ENCODE assay signal across 7 mouse cellular contexts in genomic region chr3:84654900-84655784, GRCm38 (mm10). TPM values are rescaled to one million over a fixed set of nuclear protein-coding genes. Genes with fewer than 3 reads are reported as not detected.
DNase-seq lines count a peak whose midpoint lies in the region; ATAC-seq lines count a peak whose summit lies in the region.

No protein-coding gene starts in this region.

- no peak overlapping the region for H3K27ac ChIP-seq in neural tube, embryonic 12.5 days
- H3K27ac ChIP-seq in forebrain, embryonic 14.5 days (ENCODE audit: low read depth, low read length): no peak overlapping the region
- no peak overlapping the region for H3K27ac ChIP-seq in liver, embryonic 12.5 days
- peak overlapping the region; percentile 33; the same call in 1 of the 2 replicates for H3K27ac ChIP-seq in stomach, embryonic 15.5 days

- ATAC-seq in neural tube, embryonic 12.5 days (ENCODE audit: low FRiP score, low read depth): no peak
- ATAC-seq in forebrain, embryonic 14.5 days: peak; percentile 54; the same call in 1 of the 2 replicates
- no peak for ATAC-seq in liver, embryonic 12.5 days
- ATAC-seq in stomach, embryonic 15.5 days (ENCODE audit: insufficient read depth, low FRiP score, low read depth): 0 out of 2 replicates have a peak, but pooled peaks have one; percentile 21

- H3K4me1 ChIP-seq in neural tube, embryonic 12.5 days: peaks cover 15% of the 10 kb centered on the region
- peaks cover 16% of the 10 kb centered on the region for H3K4me1 ChIP-seq in forebrain, embryonic 14.5 days (ENCODE audit: control insufficient read depth, insufficient read depth, low read length)
- H3K4me1 ChIP-seq in liver, embryonic 12.5 days: peaks cover 28% of the 10 kb centered on the region
- peaks cover 22% of the 10 kb centered on the region for H3K4me1 ChIP-seq in stomach, embryonic 15.5 days

- no peaks in the 10 kb centered on the region for H3K9me3 ChIP-seq in neural tube, embryonic 12.5 days
- no peaks in the 10 kb centered on the region for H3K9me3 ChIP-seq in forebrain, embryonic 14.5 days (replicated peaks; ENCODE audit: control insufficient read depth, low read length)
- H3K9me3 ChIP-seq in liver, embryonic 12.5 days (replicated peaks): 0 out of 2 replicates have a peak, but pooled peaks cover 3% of the 10 kb centered on the region
- H3K9me3 ChIP-seq in stomach, embryonic 15.5 days: no peaks in the 10 kb centered on the region

- no peaks in the 10 kb centered on the region for H3K36me3 ChIP-seq in neural tube, embryonic 12.5 days
- H3K36me3 ChIP-seq in forebrain, embryonic 14.5 days (ENCODE audit: control insufficient read depth, insufficient read depth, low read length): no peaks in the 10 kb centered on the region
- no peaks in the 10 kb centered on the region for H3K36me3 ChIP-seq in liver, embryonic 12.5 days
- no peaks in the 10 kb centered on the region for H3K36me3 ChIP-seq in stomach, embryonic 15.5 days

- H3K9ac ChIP-seq in neural tube, embryonic 12.5 days: no peak overlapping the region
- 0 out of 2 replicates have a peak overlapping the region, but pooled peaks have one; percentile 41 for H3K9ac ChIP-seq in forebrain, embryonic 14.5 days (ENCODE audit: low read length)
- H3K9ac ChIP-seq in liver, embryonic 12.5 days: 0 out of 2 replicates have a peak overlapping the region, but pooled peaks have one; percentile 56
- no peak overlapping the region for H3K9ac ChIP-seq in stomach, embryonic 15.5 days

- 29% methylated on average over 16 of the region's 16 CpGs for WGBS in neural tube, embryonic 12.5 days
- WGBS in forebrain, embryonic 14.5 days: 13% methylated on average over 16 of the region's 16 CpGs
- WGBS in liver, embryonic 12.5 days (ENCODE audit: insufficient replicate concordance): 37% methylated on average over 16 of the region's 16 CpGs
- WGBS in stomach, embryonic 15.5 days: 24% methylated on average over 16 of the region's 16 CpGs

- no peaks in the 10 kb centered on the region for H3K27me3 ChIP-seq in neural tube, embryonic 12.5 days (replicated peaks)
- no peaks in the 10 kb centered on the region for H3K27me3 ChIP-seq in forebrain, embryonic 14.5 days (replicated peaks; ENCODE audit: control insufficient read depth, insufficient read depth, low read length)
- peaks cover 6% of the 10 kb centered on the region; the same call in 1 of the 2 replicates for H3K27me3 ChIP-seq in liver, embryonic 12.5 days (replicated peaks)
- H3K27me3 ChIP-seq in stomach, embryonic 15.5 days (replicated peaks): no peaks in the 10 kb centered on the region

- no peak overlapping the region for H3K4me3 ChIP-seq in neural tube, embryonic 12.5 days
- no peak overlapping the region for H3K4me3 ChIP-seq in forebrain, embryonic 14.5 days (ENCODE audit: low read depth, low read length)
- H3K4me3 ChIP-seq in liver, embryonic 12.5 days: 0 out of 2 replicates have a peak overlapping the region, but pooled peaks have one; percentile 49
- 0 out of 2 replicates have a peak overlapping the region, but pooled peaks have one; percentile 12 for H3K4me3 ChIP-seq in stomach, embryonic 15.5 days (replicated peaks)

- DNase-seq in neural tube, embryonic 10.5 days (ENCODE audit: extremely low spot score, low spot score): no peak
- DNase-seq in forebrain, embryonic 14.5 days (ENCODE audit: low spot score): peak; percentile 31
- DNase-seq in adrenal gland, postnatal 10 days: no peak
- DNase-seq in right cerebral cortex, adult 18-20 months: no peak

- H3K4me2 ChIP-seq in neural tube, embryonic 12.5 days (replicated peaks): peak overlapping the region; percentile 49
- H3K4me2 ChIP-seq in forebrain, embryonic 14.5 days (ENCODE audit: low read length): peak overlapping the region; percentile 23
- peak overlapping the region; percentile 71 for H3K4me2 ChIP-seq in liver, embryonic 12.5 days
- H3K4me2 ChIP-seq in stomach, embryonic 15.5 days: peak overlapping the region; percentile 51

RNA-seq across cellular contexts. Expression of gene Tmem154, which starts 10.8 kb away (rescaled TPM):
- 0.57 and 1.1 TPM in 2 replicates for polyA plus RNA-seq in neural tube, embryonic 12.5 days (2016; fragmentation: Nextera tagmentation; extraction: Ambion mirVana)
- 0.95 and 0.96 TPM in 2 replicates for polyA plus RNA-seq in forebrain, embryonic 14.5 days (2014; fragmentation: Nextera tagmentation; extraction: Ambion mirVana)
- polyA plus RNA-seq in liver, embryonic 12.5 days (2016; fragmentation: Nextera tagmentation; extraction: Ambion mirVana): 0.55 and 0.81 TPM in 2 replicates
- polyA plus RNA-seq in stomach, embryonic 15.5 days (2015; fragmentation: Nextera tagmentation; extraction: Ambion mirVana): 4.5 and 7.6 TPM in 2 replicates
- total RNA-seq in adrenal gland, postnatal 10 days (2021): 1 to 10 TPM; 2.7 to 5.8 TPM

Comparison
In these comparisons a context has a peak if more than half of its experiments do, and no peak if none do; other contexts are left out.
1. ATAC-seq: peak in forebrain, embryonic 14.5 days (single experiment) and stomach, embryonic 15.5 days (single experiment); none in neural tube, embryonic 12.5 days (single experiment) and liver, embryonic 12.5 days (single experiment).
2. H3K4me3 ChIP-seq: peak in liver, embryonic 12.5 days (single experiment) and stomach, embryonic 15.5 days (single experiment); none in neural tube, embryonic 12.5 days (single experiment) and forebrain, embryonic 14.5 days (single experiment).
3. H3K9ac ChIP-seq: peak in forebrain, embryonic 14.5 days (single experiment) and liver, embryonic 12.5 days (single experiment); none in neural tube, embryonic 12.5 days (single experiment) and stomach, embryonic 15.5 days (single experiment).
4. Peak in every context shown above with its lines, with median percentiles within 50 percentile points of each other: H3K4me2 ChIP-seq.